Mouse (Mus musculus): ENCODE data around the gene Pold2. TPM values are rescaled to one million over a fixed set of nuclear protein-coding genes. Genes with fewer than 3 reads are reported as not detected.

Pold2 gene
- polyA plus RNA-seq, 1 experiment = 133 TPM

GRCm38 (mm10) chr11:5872707-5873106 lies 5.4 kb downstream of the Pold2 start:
- H3K4me3 ChIP-seq (ENCODE audit: low read depth, low read length) = no peak overlapping the region
- TF ChIP-seq CTCF (IDR thresholded peaks at IDR 0.05; ENCODE audit: extremely low read depth, insufficient read length, insufficient replicate concordance, low read depth, low read length) (no peak), POLR2A (IDR thresholded peaks at IDR 0.05; ENCODE audit: low read depth, low read length) (no peak)
- peaks cover 8% of the 10 kb centered on the region; the same call in 1 of the 2 replicates for H3K4me1 ChIP-seq (ENCODE audit: control insufficient read depth, insufficient read depth, insufficient read length, low read length)
- peaks cover 41% of the 10 kb centered on the region for H3K36me3 ChIP-seq (ENCODE audit: control insufficient read depth, insufficient read depth, low read length)
- H3K27ac ChIP-seq (ENCODE audit: insufficient read depth, low read depth, low read length) = no peak overlapping the region
- no peaks in the 10 kb centered on the region for H3K27me3 ChIP-seq (ENCODE audit: control insufficient read depth, insufficient read depth, low read length)
- 95% methylated on average over 11 of the region's 11 CpGs for WGBS

- 87% methylated on average over 16 of the region's 16 CpGs for WGBS
- TF ChIP-seq CTCF (IDR thresholded peaks at IDR 0.05; ENCODE audit: extremely low read depth, insufficient read length, insufficient replicate concordance, low read depth, low read length) (no peak), POLR2A (IDR thresholded peaks at IDR 0.05; ENCODE audit: low read depth, low read length) (no peak)
- peaks cover 41% of the 10 kb centered on the region for H3K36me3 ChIP-seq (ENCODE audit: control insufficient read depth, insufficient read depth, low read length)
Observed at GRCm38 (mm10) chr11:5870069-5870468, 8.0 kb downstream of the Pold2 start.

GRCm38 (mm10) chr11:5869331-5869730 lies 8.8 kb downstream of the Pold2 start:
- WGBS = 90% methylated on average over 16 of the region's 16 CpGs
- Histone ChIP-seq H3K27me3 (ENCODE audit: control insufficient read depth, insufficient read depth, low read length) (no peaks in the 10 kb centered on the region), H3K4me1 (ENCODE audit: control insufficient read depth, insufficient read depth, insufficient read length, low read length) (no peaks in the 10 kb centered on the region), H3K27ac (ENCODE audit: insufficient read depth, low read depth, low read length) (no peak overlapping the region), H3K36me3 (ENCODE audit: control insufficient read depth, insufficient read depth, low read length) (peaks cover 35% of the 10 kb centered on the region), H3K4me3 (ENCODE audit: low read depth, low read length) (no peak overlapping the region)
- TF ChIP-seq CTCF (IDR thresholded peaks at IDR 0.05; ENCODE audit: extremely low read depth, insufficient read length, insufficient replicate concordance, low read depth, low read length) (no peak), POLR2A (IDR thresholded peaks at IDR 0.05; ENCODE audit: low read depth, low read length) (no peak)

More at GRCm38 (mm10) chr11:5870069-5870468, 8.0 kb downstream of the Pold2 start:
- H3K4me1 ChIP-seq (ENCODE audit: control insufficient read depth, insufficient read depth, insufficient read length, low read length) = no peaks in the 10 kb centered on the region
- no peak overlapping the region for H3K4me3 ChIP-seq (ENCODE audit: low read depth, low read length)
- H3K27ac ChIP-seq (ENCODE audit: insufficient read depth, low read depth, low read length) = no peak overlapping the region
- no peaks in the 10 kb centered on the region for H3K27me3 ChIP-seq (ENCODE audit: control insufficient read depth, insufficient read depth, low read length)

GRCm38 (mm10) chr11:5868324-5868723 lies 9.8 kb downstream of the Pold2 start:
- Histone ChIP-seq H3K4me1 (ENCODE audit: control insufficient read depth, insufficient read depth, insufficient read length, low read length) (no peaks in the 10 kb centered on the region), H3K27me3 (ENCODE audit: control insufficient read depth, insufficient read depth, low read length) (no peaks in the 10 kb centered on the region), H3K27ac (ENCODE audit: insufficient read depth, low read depth, low read length) (no peak overlapping the region), H3K4me3 (ENCODE audit: low read depth, low read length) (no peak overlapping the region), H3K36me3 (ENCODE audit: control insufficient read depth, insufficient read depth, low read length) (peaks cover 25% of the 10 kb centered on the region)
- TF ChIP-seq POLR2A (IDR thresholded peaks at IDR 0.05; ENCODE audit: low read depth, low read length) = no peak
- TF ChIP-seq CTCF (IDR thresholded peaks at IDR 0.05; ENCODE audit: extremely low read depth, insufficient read length, insufficient replicate concordance, low read depth, low read length) = no peak
- 88% methylated on average over 12 of the region's 12 CpGs for WGBS

- Histone ChIP-seq H3K36me3 (ENCODE audit: control insufficient read depth, insufficient read depth, low read length) (peaks cover 15% of the 10 kb centered on the region), H3K27ac (ENCODE audit: insufficient read depth, low read depth, low read length) (no peak overlapping the region), H3K4me3 (ENCODE audit: low read depth, low read length) (no peak overlapping the region), H3K27me3 (ENCODE audit: control insufficient read depth, insufficient read depth, low read length) (peaks cover 7% of the 10 kb centered on the region; the same call in 1 of the 2 replicates), H3K4me1 (ENCODE audit: control insufficient read depth, insufficient read depth, insufficient read length, low read length) (no peaks in the 10 kb centered on the region)
- TF ChIP-seq POLR2A (IDR thresholded peaks at IDR 0.05; ENCODE audit: low read depth, low read length) = no peak
- TF ChIP-seq CTCF (IDR thresholded peaks at IDR 0.05; ENCODE audit: extremely low read depth, insufficient read length, insufficient replicate concordance, low read depth, low read length) = no peak
- WGBS = 90% methylated on average over 2 of the region's 2 CpGs
Observed at GRCm38 (mm10) chr11:5867196-5867595, 10.9 kb downstream of the Pold2 start.

GRCm38 (mm10) chr11:5862394-5863105 lies 15.5 kb downstream of the Pold2 start:
- Histone ChIP-seq H3K36me3 (ENCODE audit: control insufficient read depth, insufficient read depth, low read length) (no peaks in the 10 kb centered on the region), H3K27me3 (ENCODE audit: control insufficient read depth, insufficient read depth, low read length) (peaks cover 15% of the 10 kb centered on the region; the same call in 1 of the 2 replicates), H3K4me3 (ENCODE audit: low read depth, low read length) (peak overlapping the region; percentile 58), H3K4me1 (ENCODE audit: control insufficient read depth, insufficient read depth, insufficient read length, low read length) (peaks cover 2% of the 10 kb centered on the region; the same call in 1 of the 2 replicates), H3K27ac (ENCODE audit: insufficient read depth, low read depth, low read length) (no peak overlapping the region)
- WGBS = 34% methylated on average over 15 of the region's 15 CpGs
- TF ChIP-seq POLR2A (IDR thresholded peaks at IDR 0.05; ENCODE audit: low read depth, low read length) = no peak
- TF ChIP-seq CTCF (IDR thresholded peaks at IDR 0.05; ENCODE audit: extremely low read depth, insufficient read length, insufficient replicate concordance, low read depth, low read length) = no peak

GRCm38 (mm10) chr11:5861678-5862393 lies 16.3 kb downstream of the Pold2 start, which contains the start of gene Aebp1:
Gene Aebp1, plus strand, starts transcription at chr11:5861947.
- Histone ChIP-seq H3K27me3 (ENCODE audit: control insufficient read depth, insufficient read depth, low read length) (peaks cover 15% of the 10 kb centered on the region; the same call in 1 of the 2 replicates), H3K4me3 (ENCODE audit: low read depth, low read length) (peak within 1 kb of the TSS; percentile 58), H3K4me1 (ENCODE audit: control insufficient read depth, insufficient read depth, insufficient read length, low read length) (peaks cover 2% of the 10 kb centered on the region; the same call in 1 of the 2 replicates), H3K27ac (ENCODE audit: insufficient read depth, low read depth, low read length) (no peak within 1 kb of the TSS), H3K36me3 (ENCODE audit: control insufficient read depth, insufficient read depth, low read length) (no peaks in the 10 kb centered on the region)
- WGBS = 3% methylated on average over 59 of the region's 59 CpGs
- TF ChIP-seq POLR2A (IDR thresholded peaks at IDR 0.05; ENCODE audit: low read depth, low read length) = no peak
- no peak for TF ChIP-seq CTCF (IDR thresholded peaks at IDR 0.05; ENCODE audit: extremely low read depth, insufficient read length, insufficient replicate concordance, low read depth, low read length)

Data from small intestine, adult 2 months (tissue).